Mouse (Mus musculus): ENCODE data around the gene Arhgef40. TPM values are rescaled to one million over a fixed set of nuclear protein-coding genes. Genes with fewer than 3 reads are reported as not detected.

The Arhgef40 gene
- total RNA-seq (2015; ENCODE audit: low replicate concordance), result 4.8 TPM in 1 of 2 replicates, not detected in the other
- 2.3 and 14.1 TPM in 2 replicates for total RNA-seq (2017; ENCODE audit: low replicate concordance)

- peak; percentile 66 for ATAC-seq (replicated peaks; ENCODE audit: low FRiP score, poor library complexity, severe bottlenecking)
These were observed at the start of gene Arhgef40 for GRCm38 (mm10) chr14:51984247-51985231. Gene Arhgef40, plus strand, starts transcription at chr14:51984719.

GRCm38 (mm10) chr14:51939005-51939404 is 45.5 kb upstream of the Arhgef40 start:
- no peak for ATAC-seq (replicated peaks; ENCODE audit: low FRiP score, poor library complexity, severe bottlenecking)

- no peak for ATAC-seq (replicated peaks; ENCODE audit: low FRiP score, poor library complexity, severe bottlenecking)
These were observed 43.5 kb upstream of the Arhgef40 start for GRCm38 (mm10) chr14:51940944-51941560.

- ATAC-seq (replicated peaks; ENCODE audit: low FRiP score, poor library complexity, severe bottlenecking), result no peak
These were observed 42.9 kb upstream of the Arhgef40 start for GRCm38 (mm10) chr14:51941577-51941976.

- ATAC-seq (replicated peaks; ENCODE audit: low FRiP score, poor library complexity, severe bottlenecking), result no peak
These were observed 42.3 kb upstream of the Arhgef40 start for GRCm38 (mm10) chr14:51942236-51942635.

DNA sequence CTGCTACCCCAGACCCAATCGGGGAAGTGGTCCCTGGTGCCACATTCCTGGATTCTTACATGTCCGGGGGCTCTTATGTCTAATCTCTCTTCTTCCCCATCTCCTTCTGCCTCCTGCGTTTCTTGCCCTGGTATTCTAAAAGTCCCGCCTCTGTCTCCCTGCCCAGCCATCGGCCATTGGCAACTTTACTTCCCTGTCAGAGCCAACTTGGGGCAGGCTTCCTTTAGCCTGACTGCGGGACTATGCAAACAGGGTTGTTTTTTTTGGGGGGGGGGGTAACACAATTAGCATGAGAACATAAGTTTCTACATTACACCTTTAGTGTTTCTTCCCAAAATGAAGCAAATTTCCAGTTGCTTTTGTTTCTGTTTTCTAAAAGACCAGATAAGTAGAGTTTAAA is 41.2 kb upstream of the Arhgef40 start:
- no peak for ATAC-seq (replicated peaks; ENCODE audit: low FRiP score, poor library complexity, severe bottlenecking)

DNA sequence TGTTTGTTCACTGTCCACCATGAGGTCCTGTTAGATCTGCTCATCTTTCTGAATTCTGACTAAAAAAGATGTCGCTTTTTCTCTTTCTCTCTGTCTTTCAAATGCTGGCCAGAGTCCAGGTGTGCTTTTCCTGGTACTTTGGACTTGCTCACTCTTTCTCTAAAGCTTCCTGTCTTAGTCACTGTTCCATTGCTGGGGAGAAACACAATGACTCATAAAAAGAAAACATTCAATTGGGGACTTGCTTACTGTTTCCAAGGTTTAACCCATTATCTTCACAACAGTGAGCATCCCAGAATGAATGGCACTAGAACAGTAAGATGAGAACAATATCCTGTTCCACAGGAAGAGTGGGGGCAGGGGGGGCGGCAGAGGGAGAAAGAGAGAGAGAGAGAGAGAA is 24.2 kb upstream of the Arhgef40 start:
- ATAC-seq (replicated peaks; ENCODE audit: low FRiP score, poor library complexity, severe bottlenecking), result no peak

GRCm38 (mm10) chr14:51967400-51967799 is 17.1 kb upstream of the Arhgef40 start:
- no peak for ATAC-seq (replicated peaks; ENCODE audit: low FRiP score, poor library complexity, severe bottlenecking)

GRCm38 (mm10) chr14:51979252-51979651 is 5.3 kb upstream of the Arhgef40 start:
- no peak for ATAC-seq (replicated peaks; ENCODE audit: low FRiP score, poor library complexity, severe bottlenecking)

DNA sequence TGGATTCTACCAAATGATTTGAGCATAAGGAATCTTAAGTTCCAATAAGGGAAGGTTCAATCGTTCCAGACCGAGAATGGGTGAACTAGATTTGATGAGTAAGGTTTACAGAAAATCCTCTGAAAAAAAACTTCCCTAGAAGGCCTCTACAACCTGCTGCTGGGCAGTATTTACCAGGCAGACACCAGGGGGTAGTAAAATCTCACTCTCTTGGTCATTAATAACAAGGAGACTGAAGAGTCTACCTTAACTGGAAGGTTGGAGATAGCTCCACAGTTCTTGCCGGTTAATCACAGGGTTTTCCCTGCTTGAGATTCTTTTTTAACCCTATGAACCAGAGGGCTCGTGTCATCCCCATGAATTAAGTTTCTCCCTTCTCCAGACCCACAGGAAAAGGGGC is 1.3 kb upstream of the Arhgef40 start:
- no peak for ATAC-seq (replicated peaks; ENCODE audit: low FRiP score, poor library complexity, severe bottlenecking)

GRCm38 (mm10) chr14:51983855-51984246 is 668 bp upstream of the Arhgef40 start:
- ATAC-seq (replicated peaks; ENCODE audit: low FRiP score, poor library complexity, severe bottlenecking), result no peak

DNA sequence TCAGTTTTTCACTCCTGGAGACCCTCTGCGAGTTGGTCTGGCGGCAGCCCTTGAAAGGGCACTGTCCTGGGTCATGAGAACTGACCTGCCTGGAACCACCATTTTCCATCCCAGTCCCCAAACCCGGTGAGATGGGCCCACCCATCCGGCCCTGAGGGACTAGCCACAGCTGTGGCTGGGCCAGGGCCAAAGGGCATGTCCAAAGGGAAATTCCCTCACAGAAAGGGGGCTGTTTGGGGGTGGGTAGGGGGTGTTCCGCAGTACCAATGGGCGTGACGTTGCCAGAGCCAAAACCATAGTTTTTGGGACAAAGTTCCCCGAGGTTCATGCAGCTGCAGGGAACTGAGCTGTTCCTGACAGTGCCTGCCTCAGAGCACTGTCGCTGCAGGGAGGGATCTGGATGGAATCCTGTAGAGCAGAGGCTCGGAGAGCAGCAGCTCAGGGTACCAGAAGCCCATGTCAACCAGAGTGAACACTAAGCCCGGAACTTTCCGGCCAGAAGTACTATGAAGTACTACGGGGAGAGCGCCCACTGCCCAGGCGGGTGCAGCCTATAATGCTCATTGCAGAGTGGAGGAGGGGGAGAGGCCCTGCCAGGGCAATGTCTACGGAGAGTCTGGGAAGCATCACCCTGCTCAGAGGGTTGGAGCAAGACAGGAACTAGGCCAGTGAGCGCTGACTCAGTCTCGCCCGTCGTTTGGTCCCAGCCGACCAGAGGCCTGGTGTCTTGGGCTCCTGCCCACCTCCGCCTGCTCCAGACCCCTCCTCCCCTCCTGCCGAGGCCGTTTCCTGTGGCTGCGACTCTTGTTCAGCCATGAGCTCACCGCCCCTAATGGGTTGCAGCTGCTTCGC is 1.0 kb downstream of the Arhgef40 start:
- ATAC-seq (replicated peaks; ENCODE audit: low FRiP score, poor library complexity, severe bottlenecking), result peak; percentile 45

DNA sequence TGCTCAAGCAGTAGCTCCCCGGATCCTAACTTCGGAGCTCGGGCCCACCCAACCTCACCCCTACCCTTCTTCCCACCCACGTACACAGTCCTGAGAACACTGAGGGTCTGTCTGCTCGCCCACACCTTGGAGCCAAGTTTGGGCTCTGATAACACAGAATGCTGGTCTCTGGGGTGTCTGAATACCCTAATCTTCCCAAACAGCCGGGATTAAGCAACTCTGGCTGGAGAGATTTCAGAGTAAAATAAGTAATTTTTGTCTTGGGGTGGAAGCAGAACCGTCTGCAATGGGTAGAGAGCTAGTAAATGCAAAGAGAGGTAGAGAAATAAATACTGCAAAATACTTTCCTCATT is 1.6 kb downstream of the Arhgef40 start:
- ATAC-seq (replicated peaks; ENCODE audit: low FRiP score, poor library complexity, severe bottlenecking), result no peak

GRCm38 (mm10) chr14:51987177-51987576 is 2.7 kb downstream of the Arhgef40 start:
- ATAC-seq (replicated peaks; ENCODE audit: low FRiP score, poor library complexity, severe bottlenecking), result peak; percentile 34

DNA sequence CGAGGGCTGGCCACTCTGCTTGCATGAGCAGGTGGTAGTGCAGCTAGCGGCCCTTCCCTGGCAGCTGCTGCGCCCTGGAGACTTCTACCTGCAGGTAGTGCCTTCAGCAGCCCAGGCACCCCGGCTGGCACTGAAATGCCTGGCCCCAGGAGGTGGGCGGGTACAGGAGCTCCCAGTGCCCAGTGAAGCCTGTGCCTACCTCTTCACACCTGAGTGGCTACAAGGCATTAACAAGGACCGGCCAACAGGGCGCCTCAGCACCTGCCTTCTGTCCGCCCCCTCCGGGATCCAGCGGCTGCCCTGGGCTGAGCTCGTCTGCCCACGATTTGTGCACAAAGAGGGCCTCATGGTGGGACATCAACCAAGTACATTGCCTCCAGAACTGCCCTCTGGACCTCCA is 4.2 kb downstream of the Arhgef40 start:
- ATAC-seq (replicated peaks; ENCODE audit: low FRiP score, poor library complexity, severe bottlenecking), result no peak

- ATAC-seq (replicated peaks; ENCODE audit: low FRiP score, poor library complexity, severe bottlenecking), result no peak
These were observed 5.0 kb downstream of the Arhgef40 start for GRCm38 (mm10) chr14:51989461-51989970.

- no peak for ATAC-seq (replicated peaks; ENCODE audit: low FRiP score, poor library complexity, severe bottlenecking)
These were observed 9.9 kb downstream of the Arhgef40 start for GRCm38 (mm10) chr14:51994453-51994852.

GRCm38 (mm10) chr14:51995219-51995871 is 10.8 kb downstream of the Arhgef40 start:
- no peak for ATAC-seq (replicated peaks; ENCODE audit: low FRiP score, poor library complexity, severe bottlenecking)

GRCm38 (mm10) chr14:51996231-51996841 is 11.8 kb downstream of the Arhgef40 start:
- no peak for ATAC-seq (replicated peaks; ENCODE audit: low FRiP score, poor library complexity, severe bottlenecking)
